Mouse (Mus musculus): ENCODE data around the gene Naa25. TPM values are rescaled to one million over a fixed set of nuclear protein-coding genes. Genes with fewer than 3 reads are reported as not detected.

The Naa25 gene
- polyA plus RNA-seq (2015; fragmentation: Nextera tagmentation; extraction: Ambion mirVana), result 14.3 and 16.0 TPM in 2 replicates

DNA sequence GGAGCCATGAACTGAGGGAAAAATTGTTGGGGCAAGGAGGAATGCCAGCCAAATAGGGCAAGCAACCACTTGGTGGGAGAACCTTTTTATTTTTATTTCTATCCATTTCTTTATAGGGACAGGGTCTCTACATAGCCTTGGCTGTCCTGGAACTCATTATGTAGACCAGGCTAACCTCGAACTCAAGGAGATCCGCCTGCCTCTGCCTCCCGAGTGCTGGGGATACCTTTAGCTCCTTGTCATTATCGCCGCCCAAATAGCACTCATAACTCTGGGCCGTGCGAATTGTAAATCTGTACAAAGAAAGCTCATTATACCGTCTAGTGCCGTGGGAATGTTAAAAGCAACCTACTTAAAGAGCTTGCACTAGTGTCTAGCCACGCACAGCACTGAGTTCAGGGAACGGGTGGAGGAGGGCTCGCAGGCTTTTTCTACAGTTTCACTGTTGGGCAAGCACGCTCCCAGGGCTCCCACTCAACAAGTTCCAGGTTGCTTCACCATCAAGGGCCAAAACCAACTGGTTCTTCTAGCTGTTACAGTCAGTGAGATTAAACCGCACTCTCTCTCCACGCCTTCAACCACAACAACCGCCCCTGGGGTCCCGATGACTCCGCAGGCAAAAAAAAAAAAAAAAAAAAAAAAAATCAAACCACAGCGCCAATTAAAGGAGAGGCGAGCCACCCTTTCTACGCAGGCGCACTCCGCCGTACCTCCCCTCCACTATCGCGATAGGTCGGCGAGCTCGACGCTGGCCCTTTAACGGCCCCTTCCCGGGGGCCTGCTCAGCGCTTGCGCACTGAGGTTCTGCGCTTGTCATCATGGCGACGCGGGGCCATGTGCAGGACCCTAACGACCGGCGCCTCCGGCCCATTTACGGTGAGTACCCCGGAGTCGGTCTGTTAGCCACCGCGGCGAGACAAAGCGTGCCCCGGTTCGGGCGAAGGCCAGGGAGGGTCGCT, at the start of gene Naa25:
Naa25 (plus strand) TSS at position 750 of the 959 bp plus-strand sequence.
- WGBS, result 6% methylated on average over 48 of the region's 53 CpGs
- DNase-seq (ENCODE audit: low spot score) (peak; percentile 98), ATAC-seq (peak; percentile 95)
- Histone ChIP-seq H3K36me3 (ENCODE audit: insufficient read depth, low read length) (no peaks in the 10 kb centered on the region), H3K4me2 (replicated peaks; ENCODE audit: low read depth, low read length) (peak within 1 kb of the TSS; percentile 97), H3K27ac (ENCODE audit: low read length) (peak within 1 kb of the TSS; percentile 90), H3K4me1 (ENCODE audit: insufficient read depth, low read depth, low read length) (no peaks in the 10 kb centered on the region; the same call in 1 of the 2 replicates), H3K27me3 (replicated peaks; ENCODE audit: insufficient read depth, low read length) (no peaks in the 10 kb centered on the region), H3K9ac (replicated peaks; ENCODE audit: low read depth) (peak within 1 kb of the TSS; percentile 75), H3K4me3 (ENCODE audit: low read depth, low read length) (peak within 1 kb of the TSS; percentile 87), H3K9me3 (ENCODE audit: low read length) (no peaks in the 10 kb centered on the region)
- TF ChIP-seq CTCF (IDR thresholded peaks at IDR 0.05), result no peak
- peak; percentile 68 for TF ChIP-seq EP300 (IDR thresholded peaks at IDR 0.05)

DNA sequence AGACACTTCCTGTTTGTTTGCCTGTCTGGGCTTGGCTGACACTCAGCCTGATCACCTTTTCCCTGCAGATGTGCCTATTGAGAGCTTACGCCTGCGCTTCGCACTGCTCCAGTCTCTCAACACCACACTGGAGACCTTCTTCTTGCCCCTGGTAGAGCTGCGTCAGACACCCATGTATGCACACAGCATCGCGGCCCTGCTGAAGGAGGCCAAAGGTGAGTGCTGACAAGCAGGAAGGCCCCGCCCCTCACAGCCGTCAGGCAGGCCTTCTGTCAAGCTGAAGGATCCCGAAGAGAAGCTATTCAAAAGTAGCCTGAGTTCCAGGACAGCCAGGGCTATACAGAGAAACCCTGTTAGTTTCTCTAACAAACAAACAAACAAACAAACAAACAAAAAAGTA, 38.5 kb upstream of the Naa25 start:
- Histone ChIP-seq H3K27ac (ENCODE audit: low read length) (no peak overlapping the region), H3K9ac (replicated peaks; ENCODE audit: low read depth) (no peak overlapping the region), H3K36me3 (ENCODE audit: insufficient read depth, low read length) (peaks cover 61% of the 10 kb centered on the region; the same call in 1 of the 2 replicates), H3K4me3 (ENCODE audit: low read depth, low read length) (no peak overlapping the region), H3K4me2 (replicated peaks; ENCODE audit: low read depth, low read length) (no peak overlapping the region), H3K4me1 (ENCODE audit: insufficient read depth, low read depth, low read length) (no peaks in the 10 kb centered on the region), H3K27me3 (replicated peaks; ENCODE audit: insufficient read depth, low read length) (no peaks in the 10 kb centered on the region), H3K9me3 (ENCODE audit: low read length) (no peaks in the 10 kb centered on the region)
- DNase-seq (ENCODE audit: low spot score), result no peak
- WGBS, result 43% methylated on average over 9 of the region's 9 CpGs
- TF ChIP-seq CTCF (IDR thresholded peaks at IDR 0.05), result no peak
- no peak for ATAC-seq

DNA sequence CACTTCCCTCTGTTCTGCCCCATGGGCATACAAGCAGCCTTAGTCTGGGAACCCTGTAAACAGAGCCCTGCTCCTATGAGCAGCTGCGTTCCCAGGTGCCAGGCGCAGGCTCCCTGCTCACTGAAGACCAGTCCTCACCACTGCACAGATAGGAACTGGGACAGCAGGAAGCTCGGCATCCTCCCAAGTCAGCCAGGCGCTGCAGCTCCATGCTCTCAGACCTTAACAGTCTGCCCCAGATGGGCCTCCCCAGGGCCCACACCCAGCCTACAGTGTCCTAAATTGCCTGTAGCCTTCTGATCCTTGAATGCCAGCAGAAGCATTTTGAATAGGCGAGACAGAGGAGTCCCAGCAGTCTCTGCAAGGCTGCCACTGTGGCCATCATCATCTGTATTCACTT, 36.0 kb upstream of the Naa25 start:
- H3K9me3 ChIP-seq (ENCODE audit: low read length), result no peaks in the 10 kb centered on the region
- H3K36me3 ChIP-seq (ENCODE audit: insufficient read depth, low read length), result peaks cover 44% of the 10 kb centered on the region; the same call in 1 of the 2 replicates
- H3K4me3 ChIP-seq (ENCODE audit: low read depth, low read length), result no peak overlapping the region
- no peak for DNase-seq (ENCODE audit: low spot score)
- ATAC-seq, result 0 out of 2 replicates have a peak, but pooled peaks have one; percentile 21
- WGBS, result 90% methylated on average over 5 of the region's 5 CpGs
- H3K27me3 ChIP-seq (replicated peaks; ENCODE audit: insufficient read depth, low read length), result no peaks in the 10 kb centered on the region
- no peak overlapping the region for H3K4me2 ChIP-seq (replicated peaks; ENCODE audit: low read depth, low read length)
- no peak overlapping the region for H3K9ac ChIP-seq (replicated peaks; ENCODE audit: low read depth)
- no peak overlapping the region for H3K27ac ChIP-seq (ENCODE audit: low read length)
- H3K4me1 ChIP-seq (ENCODE audit: insufficient read depth, low read depth, low read length), result no peaks in the 10 kb centered on the region
- no peak for TF ChIP-seq EP300 (IDR thresholded peaks at IDR 0.05)

DNA sequence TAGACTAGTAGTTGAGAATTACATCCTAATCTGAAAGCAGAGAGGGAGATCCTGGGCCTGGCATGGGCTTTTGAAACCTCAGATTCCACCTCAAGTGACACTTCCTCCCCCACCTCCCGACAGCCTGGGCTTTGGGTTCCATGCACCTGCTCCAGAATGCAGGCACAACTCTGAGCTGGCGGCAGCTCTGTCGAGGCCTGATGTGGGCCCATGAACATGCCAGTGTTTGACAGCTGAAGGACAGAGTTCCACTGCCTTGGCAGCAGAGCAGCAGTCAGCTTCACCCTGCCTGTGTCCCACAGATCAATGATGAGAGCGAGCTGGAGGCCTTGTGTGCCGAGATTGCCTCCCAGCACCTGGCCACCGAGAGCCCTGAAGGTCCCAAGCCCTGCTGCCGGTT, 34.3 kb upstream of the Naa25 start:
- Histone ChIP-seq H3K27me3 (replicated peaks; ENCODE audit: insufficient read depth, low read length) (no peaks in the 10 kb centered on the region), H3K4me1 (ENCODE audit: insufficient read depth, low read depth, low read length) (no peaks in the 10 kb centered on the region), H3K4me2 (replicated peaks; ENCODE audit: low read depth, low read length) (no peak overlapping the region), H3K9ac (replicated peaks; ENCODE audit: low read depth) (no peak overlapping the region), H3K9me3 (ENCODE audit: low read length) (no peaks in the 10 kb centered on the region), H3K36me3 (ENCODE audit: insufficient read depth, low read length) (peaks cover 38% of the 10 kb centered on the region; the same call in 1 of the 2 replicates), H3K4me3 (ENCODE audit: low read depth, low read length) (no peak overlapping the region), H3K27ac (ENCODE audit: low read length) (no peak overlapping the region)
- no peak for DNase-seq (ENCODE audit: low spot score)
- TF ChIP-seq CTCF (IDR thresholded peaks at IDR 0.05), result no peak
- no peak for TF ChIP-seq EP300 (IDR thresholded peaks at IDR 0.05)
- WGBS, result 86% methylated on average over 7 of the region's 7 CpGs
- no peak for ATAC-seq

DNA sequence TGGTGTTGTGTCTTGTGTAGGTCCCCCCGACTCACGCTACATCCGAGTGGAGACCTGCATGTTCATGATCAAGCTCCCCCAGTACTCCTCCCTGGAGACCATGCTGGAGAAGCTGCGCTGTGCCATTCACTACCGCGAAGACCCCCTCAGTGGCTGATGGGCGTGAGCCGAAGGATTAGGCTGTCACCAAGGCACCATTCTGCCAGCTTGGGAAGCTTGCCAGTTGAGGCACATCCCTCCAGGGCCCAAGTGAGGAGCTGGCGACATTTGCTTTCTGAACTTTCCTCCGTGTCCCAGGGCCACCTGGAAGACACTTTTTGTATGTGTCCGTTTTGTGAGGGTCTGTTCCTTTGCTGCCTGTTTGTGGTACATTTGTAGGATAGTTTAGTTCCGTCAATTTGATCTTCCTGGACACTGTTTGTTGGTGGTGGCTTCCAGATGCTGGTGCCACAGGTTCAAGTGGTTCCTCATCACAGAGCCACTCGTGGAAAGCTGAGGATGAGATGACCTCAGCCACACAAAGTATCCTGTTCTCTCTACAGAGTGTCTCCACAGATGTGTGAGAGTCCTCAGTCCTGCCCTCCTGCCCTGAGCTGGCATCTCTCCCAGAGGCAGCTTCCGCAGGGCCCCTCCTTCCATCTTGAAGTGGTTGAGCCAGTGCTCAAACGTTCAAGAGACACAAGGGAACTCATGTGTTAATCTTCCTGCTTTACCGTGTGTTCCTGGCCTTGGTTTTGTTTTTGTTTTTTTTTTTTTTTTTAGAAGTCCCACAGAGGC, 31.1 kb upstream of the Naa25 start:
- H3K4me3 ChIP-seq (ENCODE audit: low read depth, low read length), result no peak overlapping the region
- no peak for TF ChIP-seq EP300 (IDR thresholded peaks at IDR 0.05)
- TF ChIP-seq CTCF (IDR thresholded peaks at IDR 0.05), result no peak
- H3K27ac ChIP-seq (ENCODE audit: low read length), result no peak overlapping the region
- H3K9me3 ChIP-seq (ENCODE audit: low read length), result no peaks in the 10 kb centered on the region
- no peaks in the 10 kb centered on the region for H3K27me3 ChIP-seq (replicated peaks; ENCODE audit: insufficient read depth, low read length)
- H3K4me2 ChIP-seq (replicated peaks; ENCODE audit: low read depth, low read length), result no peak overlapping the region
- peaks cover 27% of the 10 kb centered on the region; the same call in 1 of the 2 replicates for H3K36me3 ChIP-seq (ENCODE audit: insufficient read depth, low read length)
- 75% methylated on average over 16 of the region's 16 CpGs for WGBS
- ATAC-seq, result peak; percentile 75
- no peak overlapping the region for H3K9ac ChIP-seq (replicated peaks; ENCODE audit: low read depth)
- peak; percentile 65 for DNase-seq (ENCODE audit: low spot score)
- no peaks in the 10 kb centered on the region for H3K4me1 ChIP-seq (ENCODE audit: insufficient read depth, low read depth, low read length)

DNA sequence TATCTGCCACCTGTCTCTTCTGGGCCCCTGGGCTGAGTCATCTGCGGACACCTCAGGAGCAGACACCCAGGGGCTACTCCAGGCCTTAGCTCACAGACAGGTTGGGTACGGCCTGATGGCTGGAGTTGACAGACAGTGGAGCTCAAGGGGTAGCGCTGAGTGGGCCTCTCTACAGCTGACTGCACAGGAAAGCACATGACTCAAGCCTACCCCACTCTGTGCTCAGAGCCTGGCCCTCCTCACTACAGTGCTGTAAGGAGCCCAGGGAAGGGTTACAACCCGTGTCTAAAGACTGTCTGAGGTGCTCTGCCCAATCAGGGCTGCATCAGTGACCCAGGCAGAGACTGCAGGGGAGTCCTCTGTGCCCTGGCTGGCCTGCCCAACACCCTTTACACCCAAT, 30.5 kb upstream of the Naa25 start:
- Histone ChIP-seq H3K27ac (ENCODE audit: low read length) (peak overlapping the region; percentile 32; the same call in 1 of the 2 replicates), H3K4me3 (ENCODE audit: low read depth, low read length) (no peak overlapping the region), H3K9me3 (ENCODE audit: low read length) (no peaks in the 10 kb centered on the region), H3K4me1 (ENCODE audit: insufficient read depth, low read depth, low read length) (no peaks in the 10 kb centered on the region), H3K9ac (replicated peaks; ENCODE audit: low read depth) (no peak overlapping the region), H3K27me3 (replicated peaks; ENCODE audit: insufficient read depth, low read length) (no peaks in the 10 kb centered on the region), H3K36me3 (ENCODE audit: insufficient read depth, low read length) (peaks cover 34% of the 10 kb centered on the region; the same call in 1 of the 2 replicates), H3K4me2 (replicated peaks; ENCODE audit: low read depth, low read length) (no peak overlapping the region)
- TF ChIP-seq EP300 (IDR thresholded peaks at IDR 0.05) (no peak), CTCF (IDR thresholded peaks at IDR 0.05) (no peak)
- ATAC-seq, result peak; percentile 51
- peak; percentile 15 for DNase-seq (ENCODE audit: low spot score)
- 77% methylated on average over 4 of the region's 4 CpGs for WGBS
